Mouse (Mus musculus): ENCODE measurements around the gene Spcs2.

GRCm38 (mm10) chr7:99828083-99828570, 35.1 kb downstream of the Spcs2 start, which contains the start of gene Neu3:
- TF ChIP-seq CTCF (IDR thresholded peaks at IDR 0.05; ENCODE audit: borderline replicate concordance, extremely low read depth, insufficient read depth, insufficient read length) (no peak), POLR2A (IDR thresholded peaks at IDR 0.05; ENCODE audit: borderline replicate concordance, extremely low read depth, insufficient read depth, insufficient read length, poor library complexity, severe bottlenecking) (no peak)
